Mouse (Mus musculus) kidney, adult 2 months (tissue): ENCODE measurements around the gene Ptpn14. TPM values are rescaled to one million over a fixed set of nuclear protein-coding genes. Genes with fewer than 3 reads are reported as not detected.

Source experiments
- DNase-seq: peaks from one replicate; pipeline ENCODE4 v3.0.0; 2021
- H3K27ac ChIP-seq: fragments of 200-500 bp; 2 replicates; pipeline ENCODE4 v1.5.1; 2012; ENCODE audit warnings: low read depth, low read length, control low read depth, inconsistent platforms; ENCODE audit not compliant: insufficient read depth
- H3K27me3 ChIP-seq: fragments of 200-500 bp; replicated peaks from 2 replicates; pipeline ENCODE4 v1.6.1; 2012; ENCODE audit warnings: mild to moderate bottlenecking, moderate library complexity, low read length, inconsistent platforms; ENCODE audit not compliant: control insufficient read depth, insufficient read depth
- H3K36me3 ChIP-seq: fragments of 200-500 bp; 2 replicates; pipeline ENCODE4 v1.6.1; 2012; ENCODE audit warnings: mild to moderate bottlenecking, moderate library complexity, low read length, inconsistent platforms; ENCODE audit not compliant: control insufficient read depth, insufficient read depth
- H3K4me1 ChIP-seq: fragments of 200-500 bp; 2 replicates; pipeline ENCODE4 v1.6.1; 2011; ENCODE audit warnings: low read length; ENCODE audit not compliant: control insufficient read depth, insufficient read depth
- H3K4me3 ChIP-seq: fragments of 200-500 bp; 2 replicates; pipeline ENCODE4 v1.5.1; 2011; ENCODE audit warnings: mild to moderate bottlenecking, low read depth, low read length, control low read depth; ENCODE audit not compliant: insufficient read depth
- CTCF ChIP-seq: fragments of 200-500 bp; conservative IDR thresholded peaks from 2 replicates; pipeline ENCODE4 v1.5.1; 2011; ENCODE audit warnings: low read depth, mild to moderate bottlenecking, control low read depth, low read length, moderate library complexity, mixed read lengths; ENCODE audit not compliant: insufficient read depth, insufficient read length
- POLR2A ChIP-seq: fragments of 200-500 bp; IDR thresholded peaks from one replicate; pipeline ENCODE4 v1.6.1; 2011; ENCODE audit warnings: low read depth, low read length, control low read depth
- WGBS: fragments of 180-500 bp; shearing (Covaris S2); methylation state at CpG from one replicate; pipeline ENCODE4 v1.1.7; 2018; 5-methylcytosine and 5-hydroxymethylcytosine counted together
- polyA plus RNA-seq: library from polyadenylated mRNA; depleted of rRNA; stranded (reverse); fragments of >200 nt; gene quantifications from 2 replicates; pipeline ENCODE4 v1.2.3, GENCODE M21; 2012

The Ptpn14 gene
- polyA plus RNA-seq, 1 experiment: 11.2 TPM

GRCm38 (mm10) chr1:189806533-189807297 is 78.6 kb downstream of the Ptpn14 start:
- no peak for TF ChIP-seq CTCF
- TF ChIP-seq POLR2A: no peak
- Histone ChIP-seq H3K4me1 (no peaks in the 10 kb centered on the region), H3K27ac (no peak overlapping the region), H3K36me3 (no peaks in the 10 kb centered on the region), H3K27me3 (no peaks in the 10 kb centered on the region), H3K4me3 (no peak overlapping the region)
- no peak for DNase-seq
- 65% methylated on average over 13 of the region's 13 CpGs for WGBS

- no peaks in the 10 kb centered on the region for H3K4me1 ChIP-seq
- WGBS: 93% methylated on average over 6 of the region's 6 CpGs
- H3K27me3 ChIP-seq: no peaks in the 10 kb centered on the region
- H3K27ac ChIP-seq: no peak overlapping the region
- no peak for DNase-seq
- no peak for TF ChIP-seq POLR2A
- TF ChIP-seq CTCF: no peak
- H3K36me3 ChIP-seq: no peaks in the 10 kb centered on the region
- H3K4me3 ChIP-seq: no peak overlapping the region
Observed at GRCm38 (mm10) chr1:189808015-189808414, 79.9 kb downstream of the Ptpn14 start.

- H3K27me3 ChIP-seq: no peaks in the 10 kb centered on the region
- WGBS: 87% methylated on average over 2 of the region's 2 CpGs
- H3K36me3 ChIP-seq: no peaks in the 10 kb centered on the region
- H3K27ac ChIP-seq: no peak overlapping the region
- TF ChIP-seq CTCF: no peak
- TF ChIP-seq POLR2A: no peak
- H3K4me1 ChIP-seq: no peaks in the 10 kb centered on the region
- no peak for DNase-seq
- H3K4me3 ChIP-seq: no peak overlapping the region
Observed at GRCm38 (mm10) chr1:189808453-189808852, 80.4 kb downstream of the Ptpn14 start.

- no peak overlapping the region for H3K27ac ChIP-seq
- 87% methylated on average over 2 of the region's 2 CpGs for WGBS
- no peaks in the 10 kb centered on the region for H3K36me3 ChIP-seq
- no peak for DNase-seq
- no peak for TF ChIP-seq POLR2A
- no peak for TF ChIP-seq CTCF
- H3K4me3 ChIP-seq: no peak overlapping the region
- H3K4me1 ChIP-seq: no peaks in the 10 kb centered on the region
- H3K27me3 ChIP-seq: no peaks in the 10 kb centered on the region
Observed at GRCm38 (mm10) chr1:189811778-189812177, 83.7 kb downstream of the Ptpn14 start.

GRCm38 (mm10) chr1:189814385-189814784 is 86.3 kb downstream of the Ptpn14 start:
- Histone ChIP-seq H3K27ac (no peak overlapping the region), H3K36me3 (no peaks in the 10 kb centered on the region), H3K4me3 (no peak overlapping the region), H3K27me3 (no peaks in the 10 kb centered on the region), H3K4me1 (0 out of 2 replicates have a peak, but pooled peaks cover 4% of the 10 kb centered on the region)
- 78% methylated on average over 4 of the region's 4 CpGs for WGBS
- no peak for TF ChIP-seq CTCF
- DNase-seq: no peak

- WGBS: 68% methylated on average over 8 of the region's 8 CpGs
- Histone ChIP-seq H3K27me3 (no peaks in the 10 kb centered on the region), H3K4me1 (0 out of 2 replicates have a peak, but pooled peaks cover 4% of the 10 kb centered on the region), H3K27ac (peak overlapping the region; percentile 24), H3K4me3 (no peak overlapping the region), H3K36me3 (no peaks in the 10 kb centered on the region)
- no peak for DNase-seq
- no peak for TF ChIP-seq POLR2A
- TF ChIP-seq CTCF: no peak
Observed at GRCm38 (mm10) chr1:189817089-189817488, 89.0 kb downstream of the Ptpn14 start.

GRCm38 (mm10) chr1:189817810-189818209 is 89.7 kb downstream of the Ptpn14 start:
- TF ChIP-seq CTCF (no peak), POLR2A (no peak)
- 0 out of 2 replicates have a peak, but pooled peaks cover 4% of the 10 kb centered on the region for H3K4me1 ChIP-seq
- peak overlapping the region; percentile 76 for H3K27ac ChIP-seq
- no peaks in the 10 kb centered on the region for H3K27me3 ChIP-seq
- no peaks in the 10 kb centered on the region for H3K36me3 ChIP-seq
- peak; percentile 75 for DNase-seq
- 50% methylated on average over 9 of the region's 9 CpGs for WGBS
- no peak overlapping the region for H3K4me3 ChIP-seq
